Comparison of ENCODE assay signal across 8 mouse cellular contexts in the genomic region with DNA sequence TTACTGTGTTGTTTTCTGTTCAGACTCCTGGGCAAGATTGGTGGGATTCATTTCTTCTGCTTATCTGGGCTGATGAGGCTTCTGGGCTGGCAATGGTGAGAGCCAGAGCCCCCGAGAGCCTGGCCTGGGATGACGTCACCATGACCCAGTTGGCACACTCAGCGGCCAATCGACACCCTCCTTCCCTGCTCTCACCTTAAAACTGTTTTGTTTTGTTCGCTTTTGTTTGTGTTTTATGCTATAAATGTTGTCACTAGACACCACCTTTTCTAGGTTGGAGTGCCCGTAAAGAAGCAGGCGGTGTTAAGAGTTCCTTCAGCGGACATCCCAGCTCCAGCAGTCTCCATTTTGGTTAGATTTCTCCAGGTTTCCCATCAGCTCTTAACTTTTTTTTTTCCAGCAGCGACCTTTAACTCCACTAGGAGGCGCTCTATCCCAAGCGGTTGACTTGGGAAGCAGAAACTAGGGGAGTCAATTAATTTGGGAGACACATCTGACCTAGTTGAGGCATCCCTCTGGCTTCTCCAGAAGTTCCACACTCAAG. TPM values are rescaled to one million over a fixed set of nuclear protein-coding genes. Genes with fewer than 3 reads are reported as not detected.
A peak's percentile ranks its signal among the peaks of the same experiment; 100 is the strongest.
DNase-seq lines count a peak whose midpoint lies in the region; ATAC-seq and TF ChIP-seq lines count a peak whose summit lies in the region.

No protein-coding gene starts in this region.

- no peak overlapping the region for H3K9ac ChIP-seq in heart, embryonic 11.5 days (ENCODE audit: low read depth, low read length)
- H3K9ac ChIP-seq in kidney, embryonic 14.5 days (ENCODE audit: low read depth, low read length), result no peak overlapping the region
- no peak overlapping the region for H3K9ac ChIP-seq in neural tube, embryonic 15.5 days (replicated peaks)

- H3K4me3 ChIP-seq in heart, embryonic 11.5 days (ENCODE audit: low read depth, low read length), result 0 out of 2 replicates have a peak overlapping the region, but pooled peaks have one; percentile 6
- peak overlapping the region; percentile 28 for H3K4me3 ChIP-seq in kidney, embryonic 14.5 days (ENCODE audit: low read length)
- H3K4me3 ChIP-seq in lung, adult 2 months (replicated peaks; ENCODE audit: extremely low read depth, low read depth, low read length), result peak overlapping the region; percentile 39
- H3K4me3 ChIP-seq in neural tube, embryonic 15.5 days (replicated peaks), result peak overlapping the region; percentile 27

- ATAC-seq in heart, embryonic 11.5 days (replicated peaks; ENCODE audit: insufficient number of reproducible peaks, low FRiP score, low TSS enrichment), result no peak
- ATAC-seq in kidney, embryonic 14.5 days (ENCODE audit: low FRiP score, low TSS enrichment), result no peak
- ATAC-seq in neural tube, embryonic 15.5 days (ENCODE audit: low FRiP score), result no peak
- ATAC-seq in monocyte, adult 5-6 weeks (replicated peaks; ENCODE audit: insufficient number of reproducible peaks, low FRiP score, low TSS enrichment, poor library complexity, severe bottlenecking), result no peak

- no peaks in the 10 kb centered on the region for H3K4me1 ChIP-seq in heart, embryonic 11.5 days (ENCODE audit: control insufficient read depth, insufficient read depth, low read length)
- H3K4me1 ChIP-seq in kidney, embryonic 14.5 days (ENCODE audit: control insufficient read depth, insufficient read depth, low read length), result no peaks in the 10 kb centered on the region
- no peaks in the 10 kb centered on the region; the same call in 1 of the 2 replicates for H3K4me1 ChIP-seq in lung, adult 2 months (ENCODE audit: control insufficient read depth, insufficient read depth, low read length)
- peaks cover 11% of the 10 kb centered on the region for H3K4me1 ChIP-seq in neural tube, embryonic 15.5 days

- peak; percentile 34; the same call in 1 of the 2 replicates for TF ChIP-seq CTCF in lung, adult 2 months (IDR thresholded peaks at IDR 0.05; ENCODE audit: insufficient read depth, low read length)

- no peaks in the 10 kb centered on the region for H3K27me3 ChIP-seq in heart, embryonic 11.5 days (ENCODE audit: control insufficient read depth, insufficient read depth, low read length)
- no peaks in the 10 kb centered on the region for H3K27me3 ChIP-seq in kidney, embryonic 14.5 days (ENCODE audit: control insufficient read depth, insufficient read depth, low read length)
- no peaks in the 10 kb centered on the region for H3K27me3 ChIP-seq in neural tube, embryonic 15.5 days (replicated peaks)

- peak overlapping the region; percentile 44 for H3K4me2 ChIP-seq in heart, embryonic 11.5 days
- peak overlapping the region; percentile 45 for H3K4me2 ChIP-seq in kidney, embryonic 14.5 days (replicated peaks; ENCODE audit: low read depth, low read length)
- H3K4me2 ChIP-seq in neural tube, embryonic 15.5 days, result peak overlapping the region; percentile 51

- no peak overlapping the region for H3K27ac ChIP-seq in heart, embryonic 11.5 days (ENCODE audit: low read depth, low read length)
- no peak overlapping the region for H3K27ac ChIP-seq in kidney, embryonic 14.5 days (ENCODE audit: low read depth, low read length)
- no peak overlapping the region for H3K27ac ChIP-seq in neural tube, embryonic 15.5 days (replicated peaks)

- no peaks in the 10 kb centered on the region for H3K36me3 ChIP-seq in heart, embryonic 11.5 days (ENCODE audit: control insufficient read depth, insufficient read depth, low read length)
- H3K36me3 ChIP-seq in kidney, embryonic 14.5 days (ENCODE audit: control insufficient read depth, insufficient read depth, low read length), result no peaks in the 10 kb centered on the region
- H3K36me3 ChIP-seq in neural tube, embryonic 15.5 days, result no peaks in the 10 kb centered on the region

- H3K9me3 ChIP-seq in heart, embryonic 11.5 days (replicated peaks; ENCODE audit: control insufficient read depth, low read length), result no peaks in the 10 kb centered on the region
- no peaks in the 10 kb centered on the region for H3K9me3 ChIP-seq in kidney, embryonic 14.5 days (ENCODE audit: control insufficient read depth, low read length)
- no peaks in the 10 kb centered on the region for H3K9me3 ChIP-seq in neural tube, embryonic 15.5 days (replicated peaks)

- TF ChIP-seq POLR2A in lung, adult 2 months (IDR thresholded peaks at IDR 0.05; ENCODE audit: borderline replicate concordance, extremely low read depth, low read depth, low read length), result no peak

- WGBS in heart, embryonic 11.5 days (ENCODE audit: insufficient replicate concordance), result 11% methylated on average over 11 of the region's 11 CpGs
- WGBS in kidney, embryonic 14.5 days, result 10% methylated on average over 11 of the region's 11 CpGs
- WGBS in lung, adult 2 months, result 10% methylated on average over 11 of the region's 11 CpGs
- 10% methylated on average over 11 of the region's 11 CpGs for WGBS in neural tube, embryonic 15.5 days

- peak; percentile 70 for DNase-seq in CD4-positive helper T cell, adult 2 months (ENCODE audit: low read depth, low spot score)
- peak; percentile 47 for DNase-seq in T-cell, adult 2 months (ENCODE audit: low spot score)
- peak; percentile 73 for DNase-seq in embryo, embryonic 9.5 days (ENCODE audit: extremely low spot score)
- peak; percentile 31 for DNase-seq in lung, adult 2 months

RNA-seq across cellular contexts. Expression of a gene that starts 11.9 kb away (rescaled TPM):
- 3.7 and 3.8 TPM in 2 replicates for polyA plus RNA-seq in heart, embryonic 11.5 days (2014; fragmentation: Nextera tagmentation; extraction: Ambion mirVana)
- polyA plus RNA-seq in kidney, embryonic 14.5 days (2014; fragmentation: Nextera tagmentation; extraction: Ambion mirVana), result 3.5 and 5.5 TPM in 2 replicates
- polyA plus RNA-seq in lung, adult 2 months (2012; rRNA removed), result 4.5 and 6.4 TPM in 2 replicates
- polyA plus RNA-seq in neural tube, embryonic 15.5 days (2015; fragmentation: Nextera tagmentation; extraction: Ambion mirVana), result 11.2 and 12.0 TPM in 2 replicates
- total RNA-seq in monocyte, adult 5-6 weeks (2017), result 0.78 to 3.5 TPM (median 1.3 TPM) in 3 replicates

RNA-seq across cellular contexts. Expression of a gene that starts 45.4 kb away (rescaled TPM):
- polyA plus RNA-seq in heart, embryonic 11.5 days (2014; fragmentation: Nextera tagmentation; extraction: Ambion mirVana), result 0.27 TPM in 2 replicates
- polyA plus RNA-seq in kidney, embryonic 14.5 days (2014; fragmentation: Nextera tagmentation; extraction: Ambion mirVana), result 0.39 and 0.47 TPM in 2 replicates
- polyA plus RNA-seq in lung, adult 2 months (2012; rRNA removed), result 1.5 and 2.7 TPM in 2 replicates
- 3.1 TPM in 1 of 2 replicates, not detected in the other for polyA plus RNA-seq in neural tube, embryonic 15.5 days (2015; fragmentation: Nextera tagmentation; extraction: Ambion mirVana)
- total RNA-seq in monocyte, adult 5-6 weeks (2017), result 49.1 to 75.5 TPM (median 56.6 TPM) in 3 replicates
